Mouse (Mus musculus): ENCODE results near the gene Ppp6r2. TPM values are rescaled to one million over a fixed set of nuclear protein-coding genes. Genes with fewer than 3 reads are reported as not detected.
A peak's percentile ranks its signal among the peaks of the same experiment; 100 is the strongest.

Gene Ppp6r2
- polyA plus RNA-seq, 1 experiment from 2014 or later = 23.9 TPM

DNA sequence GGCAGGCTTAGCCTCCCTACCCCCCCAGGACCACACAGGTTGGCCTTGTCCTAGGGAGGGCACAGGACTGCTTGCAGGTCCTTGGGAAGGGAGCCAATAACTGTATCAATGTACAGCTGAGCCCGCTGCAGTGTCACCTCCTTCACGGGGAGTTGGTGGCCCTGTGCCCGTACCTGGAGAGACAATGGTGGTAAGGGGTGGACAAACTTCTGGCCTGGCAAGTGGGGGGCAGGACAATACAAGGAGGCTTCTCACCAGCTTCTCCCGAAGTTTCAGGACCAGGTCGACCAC, 26.5 kb upstream of the Ppp6r2 start:
- Histone ChIP-seq H3K4me1 (replicated peaks) (peaks cover 11% of the 10 kb centered on the region; the same call in 1 of the 2 replicates), H3K9me3 (no peaks in the 10 kb centered on the region), H3K4me2 (replicated peaks) (no peak overlapping the region), H3K4me3 (replicated peaks) (no peak overlapping the region), H3K9ac (no peak overlapping the region), H3K27me3 (replicated peaks) (no peaks in the 10 kb centered on the region), H3K27ac (no peak overlapping the region), H3K36me3 (no peaks in the 10 kb centered on the region)
- WGBS = 85% methylated on average over 5 of the region's 5 CpGs
- ATAC-seq = no peak

DNA sequence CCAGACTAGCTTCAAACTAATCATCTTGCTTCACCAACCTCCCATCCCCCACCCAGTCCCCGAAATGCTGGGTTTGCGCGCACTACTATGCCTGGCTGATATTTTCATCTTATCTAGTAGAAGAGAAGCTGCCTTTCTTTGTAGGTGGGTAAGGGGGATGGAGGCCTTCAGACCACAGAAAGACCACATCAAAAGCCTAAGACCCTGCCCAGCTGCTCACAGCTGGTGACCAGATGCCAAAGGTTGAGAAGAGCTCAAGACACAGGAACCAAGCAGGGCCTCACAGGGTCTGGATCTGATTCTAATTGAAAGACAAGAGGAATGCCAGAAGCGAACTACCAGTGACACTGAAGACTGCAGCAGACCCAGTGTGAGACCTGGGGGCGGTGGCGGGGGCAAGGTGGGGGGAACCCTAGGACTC, 16.1 kb upstream of the Ppp6r2 start:
- Histone ChIP-seq H3K27ac (peak overlapping the region; percentile 92), H3K4me1 (replicated peaks) (peaks cover 14% of the 10 kb centered on the region), H3K4me3 (replicated peaks) (peak overlapping the region; percentile 59), H3K36me3 (no peaks in the 10 kb centered on the region), H3K27me3 (replicated peaks) (no peaks in the 10 kb centered on the region), H3K4me2 (replicated peaks) (peak overlapping the region; percentile 82), H3K9ac (peak overlapping the region; percentile 71), H3K9me3 (no peaks in the 10 kb centered on the region)
- WGBS = 46% methylated on average over 6 of the region's 6 CpGs
- ATAC-seq = no peak

- Histone ChIP-seq H3K9me3 (no peaks in the 10 kb centered on the region), H3K9ac (peak overlapping the region; percentile 71), H3K4me3 (replicated peaks) (peak overlapping the region; percentile 59), H3K36me3 (no peaks in the 10 kb centered on the region), H3K4me2 (replicated peaks) (peak overlapping the region; percentile 82), H3K27ac (peak overlapping the region; percentile 92), H3K27me3 (replicated peaks) (no peaks in the 10 kb centered on the region), H3K4me1 (replicated peaks) (peaks cover 14% of the 10 kb centered on the region)
- WGBS = under 1% methylated on average over 25 of the region's 25 CpGs
- ATAC-seq = peak; percentile 98
Observed at GRCm38 (mm10) chr15:89195690-89196312, 15.6 kb upstream of the Ppp6r2 start.

DNA sequence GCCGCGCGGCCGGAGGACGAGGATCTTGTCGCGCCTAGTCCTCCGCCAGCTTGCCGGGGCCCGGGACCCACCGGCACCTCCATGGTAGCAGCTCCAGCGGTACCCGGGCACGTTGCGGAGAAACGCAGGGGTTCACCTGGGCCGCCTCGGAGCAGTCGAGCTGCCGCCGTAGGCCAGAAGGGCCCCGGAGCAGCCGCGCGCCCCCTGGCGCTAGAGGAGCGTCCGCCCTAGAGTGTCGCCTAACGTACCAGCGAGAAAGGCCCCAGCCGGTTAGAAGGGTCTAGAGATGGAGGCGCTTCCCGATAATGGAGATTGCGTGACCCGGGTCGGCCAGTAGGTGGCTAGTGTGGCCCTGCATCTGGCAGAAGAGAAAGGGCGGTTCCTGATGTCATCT, 15.0 kb upstream of the Ppp6r2 start, which contains the start of gene Dennd6b:
TSS of gene Dennd6b (minus strand) at position 184 of the 394 bp plus-strand sequence.
- WGBS = under 1% methylated on average over 38 of the region's 38 CpGs
- no peaks in the 10 kb centered on the region for H3K27me3 ChIP-seq (replicated peaks)

GRCm38 (mm10) chr15:89197056-89197455, 14.3 kb upstream of the Ppp6r2 start:
- no peaks in the 10 kb centered on the region for H3K9me3 ChIP-seq
- H3K9ac ChIP-seq = peak overlapping the region; percentile 71
- H3K27me3 ChIP-seq (replicated peaks) = no peaks in the 10 kb centered on the region
- H3K4me1 ChIP-seq (replicated peaks) = peaks cover 14% of the 10 kb centered on the region
- H3K4me2 ChIP-seq (replicated peaks) = peak overlapping the region; percentile 82
- ATAC-seq = no peak
- peak overlapping the region; percentile 59 for H3K4me3 ChIP-seq (replicated peaks)
- H3K36me3 ChIP-seq = no peaks in the 10 kb centered on the region
- WGBS = 65% methylated on average over 15 of the region's 15 CpGs
- H3K27ac ChIP-seq = 0 out of 2 replicates have a peak overlapping the region, but pooled peaks have one; percentile 56

More for the DNA sequence above, 15.0 kb upstream of the Ppp6r2 start, which contains the start of gene Dennd6b:
- peak within 1 kb of the TSS; percentile 59 for H3K4me3 ChIP-seq (replicated peaks)
- peaks cover 14% of the 10 kb centered on the region for H3K4me1 ChIP-seq (replicated peaks)
- H3K4me2 ChIP-seq (replicated peaks) = peak within 1 kb of the TSS; percentile 82
- H3K27ac ChIP-seq = peak within 1 kb of the TSS; percentile 92
- no peaks in the 10 kb centered on the region for H3K9me3 ChIP-seq
- peak within 1 kb of the TSS; percentile 71 for H3K9ac ChIP-seq
- peak; percentile 99 for ATAC-seq
- no peaks in the 10 kb centered on the region for H3K36me3 ChIP-seq

DNA sequence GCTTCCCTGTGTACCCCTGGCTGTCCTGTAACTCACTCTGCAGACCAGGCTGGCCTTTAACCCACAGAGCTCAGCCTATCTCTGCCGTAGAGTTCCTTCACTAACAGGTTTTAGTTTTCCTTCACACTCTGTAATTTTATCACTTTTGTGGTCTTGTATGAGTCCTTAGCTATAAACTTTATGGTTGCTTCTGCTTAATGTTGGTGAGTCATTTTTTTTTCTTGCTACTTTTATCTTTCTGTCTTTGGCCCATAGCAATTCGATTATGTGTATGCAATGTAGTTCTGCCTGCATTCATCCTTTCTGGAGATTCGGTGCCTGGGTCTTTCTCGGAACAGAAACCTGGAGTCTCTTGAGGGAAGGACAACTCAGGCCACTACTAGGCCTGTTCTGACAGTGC, 3.9 kb upstream of the Ppp6r2 start:
- Histone ChIP-seq H3K27ac (no peak overlapping the region), H3K9me3 (no peaks in the 10 kb centered on the region), H3K4me3 (replicated peaks) (no peak overlapping the region), H3K4me1 (replicated peaks) (peaks cover 6% of the 10 kb centered on the region; the same call in 1 of the 2 replicates), H3K36me3 (no peaks in the 10 kb centered on the region), H3K27me3 (replicated peaks) (no peaks in the 10 kb centered on the region), H3K9ac (no peak overlapping the region), H3K4me2 (replicated peaks) (no peak overlapping the region)
- 71% methylated on average over 4 of the region's 4 CpGs for WGBS
- ATAC-seq = no peak

- H3K36me3 ChIP-seq = no peaks in the 10 kb centered on the region
- peak overlapping the region; percentile 43; the same call in 1 of the 2 replicates for H3K9ac ChIP-seq
- no peaks in the 10 kb centered on the region for H3K9me3 ChIP-seq
- H3K27me3 ChIP-seq (replicated peaks) = no peaks in the 10 kb centered on the region
- H3K4me2 ChIP-seq (replicated peaks) = peak overlapping the region; percentile 63
- 17% methylated on average over 22 of the region's 22 CpGs for WGBS
- peak overlapping the region; percentile 34 for H3K4me3 ChIP-seq (replicated peaks)
- peaks cover 9% of the 10 kb centered on the region; the same call in 1 of the 2 replicates for H3K4me1 ChIP-seq (replicated peaks)
- ATAC-seq = peak; percentile 16
- H3K27ac ChIP-seq = peak overlapping the region; percentile 58
Observed at GRCm38 (mm10) chr15:89209886-89210761, 1.2 kb upstream of the Ppp6r2 start.

DNA sequence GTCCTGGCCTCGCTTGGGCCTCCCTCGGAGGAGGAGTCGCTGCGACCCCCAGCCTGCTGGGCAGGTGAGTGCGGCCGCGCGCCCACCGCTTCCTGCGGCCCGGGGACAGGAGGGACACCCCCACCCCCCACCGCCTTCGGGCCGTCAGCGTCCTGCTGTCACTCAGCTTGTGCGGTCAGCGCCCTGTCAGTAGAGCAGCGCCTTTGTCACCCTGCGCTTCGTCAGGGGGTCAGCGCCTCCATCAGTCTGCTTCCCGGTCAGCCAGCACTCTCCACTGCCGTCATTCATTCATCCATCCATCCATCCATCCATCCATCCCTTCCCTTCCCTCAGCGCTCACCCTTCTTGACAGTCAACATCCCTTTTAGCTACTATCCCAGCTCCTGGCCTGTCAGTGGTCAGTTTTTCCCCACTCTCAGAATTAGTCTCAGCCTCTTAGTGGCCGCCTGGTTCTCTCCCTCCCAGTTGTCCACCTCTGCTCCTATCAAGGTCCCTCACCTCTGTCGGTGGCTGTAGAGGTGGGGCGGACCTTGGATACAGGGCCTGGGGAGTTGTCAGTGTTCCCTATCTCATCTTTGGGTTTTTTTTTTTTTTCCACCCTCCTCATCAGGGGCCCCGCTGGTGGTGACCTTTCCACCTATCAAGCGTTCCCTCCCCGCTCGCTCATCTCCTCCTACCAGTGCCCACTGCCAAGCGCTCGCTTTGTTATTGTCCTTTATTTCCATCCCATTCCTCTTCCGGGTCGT, 536 bp downstream of the Ppp6r2 start:
- no peaks in the 10 kb centered on the region for H3K27me3 ChIP-seq (replicated peaks)
- no peak; the same call in none of the 2 replicates for ATAC-seq
- WGBS = 2% methylated on average over 35 of the region's 35 CpGs

GRCm38 (mm10) chr15:89212495-89212894, 1.1 kb downstream of the Ppp6r2 start:
- ATAC-seq = no peak
- H3K4me3 ChIP-seq (replicated peaks) = peak overlapping the region; percentile 89
- no peaks in the 10 kb centered on the region for H3K27me3 ChIP-seq (replicated peaks)
- no peak overlapping the region for H3K27ac ChIP-seq
- H3K4me1 ChIP-seq (replicated peaks) = peaks cover 9% of the 10 kb centered on the region; the same call in 1 of the 2 replicates
- H3K9me3 ChIP-seq = no peaks in the 10 kb centered on the region
- peaks cover 6% of the 10 kb centered on the region for H3K36me3 ChIP-seq
- no peak overlapping the region for H3K9ac ChIP-seq
- H3K4me2 ChIP-seq (replicated peaks) = peak overlapping the region; percentile 83
- 70% methylated on average over 6 of the region's 6 CpGs for WGBS

More for the DNA sequence above, 536 bp downstream of the Ppp6r2 start:
- peaks cover 9% of the 10 kb centered on the region; the same call in 1 of the 2 replicates for H3K4me1 ChIP-seq (replicated peaks)
- peaks cover 6% of the 10 kb centered on the region for H3K36me3 ChIP-seq
- no peaks in the 10 kb centered on the region for H3K9me3 ChIP-seq
- peak overlapping the region; percentile 83 for H3K4me2 ChIP-seq (replicated peaks)
- H3K9ac ChIP-seq = peak overlapping the region; percentile 97
- H3K27ac ChIP-seq = peak overlapping the region; percentile 68
- H3K4me3 ChIP-seq (replicated peaks) = peak overlapping the region; percentile 89

DNA sequence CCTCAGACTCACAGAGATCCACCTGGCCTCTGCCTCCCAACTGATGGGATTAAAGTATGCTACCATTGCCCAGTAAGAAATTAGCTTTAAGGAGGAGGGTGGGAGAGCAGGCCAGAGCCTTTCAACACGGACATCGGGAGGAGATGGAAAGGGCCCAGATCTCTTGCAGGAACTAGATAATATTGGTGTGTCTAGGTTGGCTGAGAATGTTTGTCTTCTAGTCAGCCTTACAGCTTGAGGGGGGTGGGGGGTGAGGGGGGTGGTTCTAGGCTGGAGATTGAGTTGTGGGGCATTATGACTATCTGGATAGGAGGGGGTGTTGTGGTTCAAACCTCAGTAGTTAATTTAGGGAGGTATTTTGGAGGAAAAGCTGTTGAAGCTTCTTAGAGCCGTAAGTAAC, 2.2 kb downstream of the Ppp6r2 start:
- H3K36me3 ChIP-seq = peaks cover 6% of the 10 kb centered on the region
- no peak overlapping the region for H3K4me2 ChIP-seq (replicated peaks)
- 85% methylated on average over 3 of the region's 3 CpGs for WGBS
- H3K9me3 ChIP-seq = no peaks in the 10 kb centered on the region
- H3K4me1 ChIP-seq (replicated peaks) = peaks cover 9% of the 10 kb centered on the region; the same call in 1 of the 2 replicates
- H3K27me3 ChIP-seq (replicated peaks) = no peaks in the 10 kb centered on the region
- H3K9ac ChIP-seq = no peak overlapping the region
- H3K27ac ChIP-seq = no peak overlapping the region
- no peak for ATAC-seq
- no peak overlapping the region for H3K4me3 ChIP-seq (replicated peaks)

DNA sequence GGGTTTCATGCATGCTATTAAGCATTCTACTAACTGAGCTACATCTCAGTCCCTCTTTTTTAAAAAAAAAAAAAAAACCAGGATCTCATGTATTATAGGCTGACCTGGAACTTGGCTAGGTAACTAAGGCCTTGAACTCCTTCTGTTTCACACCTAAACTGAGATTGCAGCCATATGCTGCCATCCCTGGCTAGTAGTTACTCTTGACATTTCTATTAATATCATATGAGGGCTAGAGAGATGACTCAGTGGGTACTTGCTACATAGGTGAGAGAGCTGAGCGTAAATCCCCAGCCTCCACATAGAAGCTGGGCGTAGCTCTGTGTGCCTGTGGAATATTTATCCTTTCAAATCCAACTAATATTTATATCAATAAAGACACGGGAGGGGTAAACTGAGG, 3.6 kb downstream of the Ppp6r2 start:
- H3K9ac ChIP-seq = no peak overlapping the region
- no peaks in the 10 kb centered on the region for H3K9me3 ChIP-seq
- no peaks in the 10 kb centered on the region for H3K27me3 ChIP-seq (replicated peaks)
- no peak for ATAC-seq
- H3K36me3 ChIP-seq = peaks cover 6% of the 10 kb centered on the region
- no peak overlapping the region for H3K4me3 ChIP-seq (replicated peaks)
- H3K4me2 ChIP-seq (replicated peaks) = no peak overlapping the region
- peaks cover 9% of the 10 kb centered on the region; the same call in 1 of the 2 replicates for H3K4me1 ChIP-seq (replicated peaks)
- WGBS = 92% methylated on average over 3 of the region's 3 CpGs
- H3K27ac ChIP-seq = no peak overlapping the region
